Mouse (Mus musculus) midbrain, embryonic 16.5 days (tissue): Measurements from ENCODE around the gene Abat. TPM values are rescaled to one million over a fixed set of nuclear protein-coding genes. Genes with fewer than 3 reads are reported as not detected.
A peak's percentile ranks its signal among the peaks of the same experiment; 100 is the strongest.

Source experiments
- ATAC-seq: fragments of 200-750 bp; cut with Nextera tagmentation; 2 replicates; pipeline ENCODE4 v1.8.0; 2017; ENCODE audit warnings: moderate TSS enrichment
- H3K27ac ChIP-seq: fragments of 300-500 bp; sonication (generic); 2 replicates; pipeline ENCODE4 v1.5.1; 2014; ENCODE audit warnings: mild to moderate bottlenecking, low read length, mixed read lengths
- H3K27me3 ChIP-seq: fragments of 300-500 bp; sonication (generic); 2 replicates; pipeline ENCODE4 v1.6.1; 2014; ENCODE audit warnings: low read depth, low read length, mixed read lengths; ENCODE audit not compliant: control insufficient read depth, insufficient read depth
- H3K36me3 ChIP-seq: fragments of 300-500 bp; sonication (generic); 2 replicates; pipeline ENCODE4 v1.6.1; 2014; ENCODE audit warnings: mild to moderate bottlenecking, low read length, moderate library complexity, mixed read lengths; ENCODE audit not compliant: control insufficient read depth, insufficient read depth
- H3K4me1 ChIP-seq: fragments of 300-500 bp; sonication (generic); 2 replicates; pipeline ENCODE4 v1.6.1; 2014; ENCODE audit warnings: mild to moderate bottlenecking, low read length, mixed read lengths; ENCODE audit not compliant: control insufficient read depth, insufficient read depth
- H3K4me2 ChIP-seq: fragments of 300-500 bp; sonication (generic); 2 replicates; pipeline ENCODE4 v1.6.1; 2014; ENCODE audit warnings: mild to moderate bottlenecking, low read length, mixed read lengths
- H3K4me3 ChIP-seq: fragments of 300-500 bp; sonication (generic); 2 replicates; pipeline ENCODE4 v1.5.1; 2014; ENCODE audit warnings: low read depth, mild to moderate bottlenecking, low read length, moderate library complexity, mixed read lengths
- H3K9ac ChIP-seq: fragments of 300-500 bp; sonication (generic); 2 replicates; pipeline ENCODE4 v1.6.1; 2014; ENCODE audit warnings: low read depth, low read length, mixed read lengths
- H3K9me3 ChIP-seq: fragments of 300-500 bp; sonication (generic); replicated peaks from 2 replicates; pipeline ENCODE4 v1.6.1; 2014; ENCODE audit warnings: mild to moderate bottlenecking, low read length, mixed read lengths; ENCODE audit not compliant: control insufficient read depth, poor library complexity, severe bottlenecking
- WGBS: fragments of 180-500 bp; shearing (Covaris S2); extraction: QIAGEN DNeasy Blood & Tissue Kit; methylation state at CpG from one replicate; pipeline ENCODE4 v1.1.7; 2014; 5-methylcytosine and 5-hydroxymethylcytosine counted together
- polyA plus RNA-seq: library from polyadenylated mRNA; unstranded; fragments of >200 nt; fragmentation: Nextera tagmentation; extraction: Ambion mirVana; gene quantifications from 2 replicates; pipeline ENCODE4 v1.2.1, GENCODE M21; 2015

Gene Abat
- polyA plus RNA-seq, 1 experiment from 2014 or later: 76.8 TPM

GRCm38 (mm10) chr16:8620315-8621115 lies 107.3 kb downstream of the Abat start:
- 74% methylated on average over 16 of the region's 16 CpGs for WGBS
- Histone ChIP-seq H3K4me2 (no peak overlapping the region), H3K27me3 (no peaks in the 10 kb centered on the region), H3K36me3 (peaks cover 7% of the 10 kb centered on the region), H3K9me3 (no peaks in the 10 kb centered on the region), H3K27ac (no peak overlapping the region), H3K4me1 (no peaks in the 10 kb centered on the region), H3K9ac (no peak overlapping the region), H3K4me3 (no peak overlapping the region)
- no peak for ATAC-seq

- H3K4me3 ChIP-seq: no peak overlapping the region
- no peaks in the 10 kb centered on the region for H3K36me3 ChIP-seq
- H3K9ac ChIP-seq: no peak overlapping the region
- no peaks in the 10 kb centered on the region for H3K27me3 ChIP-seq
- 79% methylated on average over 2 of the region's 2 CpGs for WGBS
- H3K27ac ChIP-seq: no peak overlapping the region
- no peak for ATAC-seq
- no peaks in the 10 kb centered on the region for H3K4me1 ChIP-seq
- H3K9me3 ChIP-seq: no peaks in the 10 kb centered on the region
- no peak overlapping the region for H3K4me2 ChIP-seq
These were observed 117.2 kb downstream of the Abat start for GRCm38 (mm10) chr16:8630419-8630818.

- no peak for ATAC-seq
- 95% methylated on average over 5 of the region's 5 CpGs for WGBS
- no peaks in the 10 kb centered on the region for H3K27me3 ChIP-seq
- H3K9ac ChIP-seq: no peak overlapping the region
- no peak overlapping the region for H3K27ac ChIP-seq
- H3K4me3 ChIP-seq: no peak overlapping the region
- H3K4me1 ChIP-seq: peaks cover 6% of the 10 kb centered on the region
- H3K36me3 ChIP-seq: no peaks in the 10 kb centered on the region
- no peaks in the 10 kb centered on the region for H3K9me3 ChIP-seq
- H3K4me2 ChIP-seq: no peak overlapping the region
These were observed 118.2 kb downstream of the Abat start for GRCm38 (mm10) chr16:8631428-8631827.

- Histone ChIP-seq H3K27ac (peak overlapping the region; percentile 72), H3K27me3 (no peaks in the 10 kb centered on the region), H3K9ac (peak overlapping the region; percentile 68), H3K4me3 (peak overlapping the region; percentile 63), H3K4me1 (peaks cover 16% of the 10 kb centered on the region), H3K4me2 (peak overlapping the region; percentile 89), H3K36me3 (peaks cover 2% of the 10 kb centered on the region; the same call in 1 of the 2 replicates), H3K9me3 (no peaks in the 10 kb centered on the region)
- WGBS: 0% methylated on average over 13 of the region's 13 CpGs
- peak; percentile 13 for ATAC-seq
These were observed 123.6 kb downstream of the Abat start for GRCm38 (mm10) chr16:8636867-8637216.

GRCm38 (mm10) chr16:8637217-8638051 lies 124.2 kb downstream of the Abat start, which contains the start of the genes Pmm2 and Tmem186:
Pmm2 (plus strand) TSS chr16:8637674.
Tmem186 (minus strand) TSS chr16:8637712.
- Histone ChIP-seq H3K4me2 (peak within 1 kb of the TSS; percentile 89), H3K4me3 (peak within 1 kb of the TSS; percentile 63), H3K36me3 (peaks cover 2% of the 10 kb centered on the region; the same call in 1 of the 2 replicates), H3K9ac (peak within 1 kb of the TSS; percentile 69), H3K27ac (peak within 1 kb of the TSS; percentile 72), H3K4me1 (peaks cover 16% of the 10 kb centered on the region), H3K9me3 (no peaks in the 10 kb centered on the region), H3K27me3 (no peaks in the 10 kb centered on the region)
- under 1% methylated on average over 59 of the region's 59 CpGs for WGBS
- peak; percentile 95 for ATAC-seq

GRCm38 (mm10) chr16:8638131-8638530 lies 124.9 kb downstream of the Abat start:
- Histone ChIP-seq H3K4me3 (peak overlapping the region; percentile 63), H3K36me3 (peaks cover 6% of the 10 kb centered on the region), H3K9ac (peak overlapping the region; percentile 69), H3K27ac (peak overlapping the region; percentile 53), H3K4me2 (peak overlapping the region; percentile 76), H3K9me3 (no peaks in the 10 kb centered on the region), H3K27me3 (no peaks in the 10 kb centered on the region), H3K4me1 (peaks cover 16% of the 10 kb centered on the region)
- no peak for ATAC-seq
- 51% methylated on average over 7 of the region's 7 CpGs for WGBS

- peaks cover 16% of the 10 kb centered on the region for H3K4me1 ChIP-seq
- ATAC-seq: no peak
- no peaks in the 10 kb centered on the region for H3K27me3 ChIP-seq
- no peak overlapping the region for H3K9ac ChIP-seq
- WGBS: 94% methylated on average over 11 of the region's 11 CpGs
- no peak overlapping the region for H3K4me2 ChIP-seq
- H3K9me3 ChIP-seq: no peaks in the 10 kb centered on the region
- H3K27ac ChIP-seq: no peak overlapping the region
- no peak overlapping the region for H3K4me3 ChIP-seq
- H3K36me3 ChIP-seq: peaks cover 14% of the 10 kb centered on the region
These were observed 126.4 kb downstream of the Abat start for GRCm38 (mm10) chr16:8639466-8640191.

- Histone ChIP-seq H3K4me2 (no peak overlapping the region), H3K27ac (no peak overlapping the region), H3K36me3 (peaks cover 20% of the 10 kb centered on the region), H3K4me1 (no peaks in the 10 kb centered on the region; the same call in 1 of the 2 replicates), H3K9me3 (no peaks in the 10 kb centered on the region), H3K4me3 (no peak overlapping the region), H3K27me3 (no peaks in the 10 kb centered on the region), H3K9ac (no peak overlapping the region)
- WGBS: 76% methylated on average over 2 of the region's 2 CpGs
- ATAC-seq: no peak
These were observed 130.6 kb downstream of the Abat start for GRCm38 (mm10) chr16:8643855-8644254.
